Mouse (Mus musculus) megakaryocyte, embryonic 14.5 days (primary cell): ENCODE measurements at regions not wholly inside any gene's neighbourhood (a gene's known extent, or its start where the extent isn't known, plus 50 kb on each side); places are given as distances from the start of the nearest gene placed in this dataset.

Experiments
- FLI1 ChIP-seq: IDR thresholded peaks from 2 replicates; pipeline ENCODE4 v1.6.1; 2012; ENCODE audit warnings: low read length, inconsistent platforms, mixed read lengths
- GATA1 ChIP-seq: IDR thresholded peaks from 3 replicates; pipeline ENCODE4 v1.6.1; 2012; ENCODE audit warnings: mixed read lengths, low read length, inconsistent platforms, borderline replicate concordance

GRCm38 (mm10) chr8:10831277-10831676 is 177.0 kb downstream of the Irs2 start:
- no peak for TF ChIP-seq FLI1
- TF ChIP-seq GATA1: no peak
